Mouse (Mus musculus): ENCODE results near the gene Chmp3. TPM values are rescaled to one million over a fixed set of nuclear protein-coding genes. Genes with fewer than 3 reads are reported as not detected.

Chmp3 gene
- polyA plus RNA-seq, 1 experiment from 2014 or later: 49.1 TPM

DNA sequence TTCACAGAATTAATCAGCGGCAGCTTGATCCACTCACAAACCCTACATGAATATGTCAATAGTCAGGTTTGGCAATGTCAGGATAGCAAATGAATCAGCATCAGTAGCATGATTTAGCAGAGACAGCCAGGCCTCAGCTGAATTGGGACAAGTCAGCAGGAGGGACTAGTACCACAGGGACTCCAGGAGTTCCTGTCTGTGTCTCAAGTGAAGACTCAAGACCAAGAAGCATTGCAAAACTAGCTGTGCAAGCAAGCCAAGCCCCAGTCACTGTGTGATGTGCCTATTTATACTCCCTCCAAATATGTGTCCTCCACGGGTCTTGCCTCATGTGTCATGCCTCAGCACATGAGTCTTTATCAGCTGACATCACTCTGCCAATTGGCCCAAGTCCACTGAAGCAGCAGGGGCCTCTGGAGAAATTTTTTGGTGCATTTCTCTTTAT, 11.9 kb downstream of the Chmp3 start:
- Histone ChIP-seq H3K27me3 (ENCODE audit: low read depth, poor library complexity, severe bottlenecking) (no peaks in the 10 kb centered on the region), H3K36me3 (peaks cover 11% of the 10 kb centered on the region), H3K27ac (no peak overlapping the region), H3K9me3 (replicated peaks) (no peaks in the 10 kb centered on the region), H3K4me1 (no peaks in the 10 kb centered on the region), H3K4me3 (no peak overlapping the region)
- WGBS: 93% methylated on average over 2 of the region's 2 CpGs
- DNase-seq (ENCODE audit: low spot score): no peak

DNA sequence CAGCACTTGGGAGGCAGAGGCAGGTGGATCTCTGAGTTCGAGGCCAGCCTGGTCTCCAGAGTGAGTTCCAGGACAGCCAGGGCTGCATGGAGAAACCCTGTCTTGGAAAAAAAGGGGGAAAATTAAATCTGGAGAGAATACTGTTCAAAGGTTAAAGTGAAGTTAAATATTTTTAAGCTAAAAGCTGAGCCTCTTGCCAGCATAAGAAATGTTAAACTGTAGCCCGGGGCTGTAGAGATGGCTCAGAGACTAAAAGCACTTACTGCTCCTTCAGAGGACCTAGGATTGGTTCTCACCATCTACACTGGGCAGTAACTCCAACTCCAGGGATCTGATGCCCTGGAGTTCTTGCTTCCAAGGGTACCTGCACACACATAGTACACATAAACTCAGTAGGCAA, 13.2 kb downstream of the Chmp3 start:
- no peak for DNase-seq (ENCODE audit: low spot score)
- Histone ChIP-seq H3K36me3 (peaks cover 21% of the 10 kb centered on the region), H3K4me3 (no peak overlapping the region), H3K27me3 (ENCODE audit: low read depth, poor library complexity, severe bottlenecking) (no peaks in the 10 kb centered on the region), H3K9me3 (replicated peaks) (no peaks in the 10 kb centered on the region), H3K27ac (no peak overlapping the region), H3K4me1 (no peaks in the 10 kb centered on the region)
- WGBS: 89% methylated on average over 2 of the region's 2 CpGs

DNA sequence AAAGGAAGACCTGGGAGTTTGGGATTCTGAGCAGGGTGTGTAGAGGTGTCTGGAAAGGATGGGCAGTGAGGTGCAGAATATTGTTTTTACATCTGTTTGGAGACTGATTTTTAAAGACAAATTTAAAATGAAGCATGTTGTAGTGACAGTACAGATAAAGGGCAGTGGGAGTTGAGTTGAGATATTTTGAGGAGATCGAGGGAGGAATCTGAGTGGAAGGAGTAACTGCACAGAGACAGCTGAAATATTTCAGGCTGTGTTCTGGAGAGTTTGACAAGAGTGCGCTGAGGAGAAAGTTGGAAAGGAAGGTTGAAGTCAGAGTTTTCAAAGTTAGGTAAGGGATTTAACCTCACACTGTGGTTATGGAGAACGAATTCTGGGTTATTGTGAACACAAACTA, 25.0 kb downstream of the Chmp3 start:
- Histone ChIP-seq H3K4me1 (no peaks in the 10 kb centered on the region), H3K27ac (no peak overlapping the region), H3K36me3 (peaks cover 28% of the 10 kb centered on the region), H3K4me3 (no peak overlapping the region), H3K27me3 (ENCODE audit: low read depth, poor library complexity, severe bottlenecking) (no peaks in the 10 kb centered on the region), H3K9me3 (replicated peaks) (no peaks in the 10 kb centered on the region)
- DNase-seq (ENCODE audit: low spot score): no peak
- WGBS: 92% methylated on average over 3 of the region's 3 CpGs

DNA sequence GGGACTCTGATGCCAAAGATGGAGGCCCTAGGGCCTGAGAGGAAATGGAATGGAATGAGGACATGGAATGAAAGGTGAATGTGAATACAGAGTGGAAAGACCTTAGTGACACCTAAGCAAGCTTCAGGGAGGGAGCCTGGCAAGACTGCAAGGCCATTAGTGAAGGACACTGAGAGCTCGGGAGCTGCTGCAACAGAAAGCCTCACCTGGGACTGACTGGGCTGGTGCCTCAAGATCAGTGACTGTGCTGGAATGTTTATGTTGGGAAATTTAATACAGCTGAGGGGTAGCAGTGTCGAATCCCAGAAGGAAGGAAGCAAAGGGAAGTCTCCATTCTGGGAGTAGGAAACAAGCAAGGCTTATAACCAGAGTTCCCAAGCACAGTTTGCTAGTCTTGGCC, 25.4 kb downstream of the Chmp3 start:
- WGBS: 74% methylated on average over 2 of the region's 2 CpGs
- no peaks in the 10 kb centered on the region for H3K27me3 ChIP-seq (ENCODE audit: low read depth, poor library complexity, severe bottlenecking)

DNA sequence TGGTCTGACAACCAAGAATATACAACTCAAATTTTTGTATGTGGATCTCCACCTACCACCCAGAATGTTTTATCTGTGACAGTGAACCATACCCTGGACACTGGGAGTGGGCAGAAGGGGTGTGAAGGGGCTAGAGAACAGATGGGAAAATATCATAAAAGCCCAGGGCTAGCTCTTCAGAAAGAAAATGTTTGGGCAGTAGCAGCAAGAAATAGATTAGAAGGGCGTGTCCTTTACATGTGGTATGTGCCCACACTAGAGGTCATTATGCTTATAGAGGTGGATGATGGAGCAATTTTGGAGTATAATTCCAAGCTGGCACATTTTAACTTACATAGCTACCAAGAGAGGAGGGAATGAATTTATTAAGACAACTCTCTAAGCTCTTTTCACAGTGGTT, 31.8 kb downstream of the Chmp3 start:
- H3K9me3 ChIP-seq (replicated peaks): no peaks in the 10 kb centered on the region
- H3K27ac ChIP-seq: no peak overlapping the region
- H3K4me3 ChIP-seq: no peak overlapping the region
- no peak for DNase-seq (ENCODE audit: low spot score)
- H3K4me1 ChIP-seq: no peaks in the 10 kb centered on the region
- no peaks in the 10 kb centered on the region for H3K27me3 ChIP-seq (ENCODE audit: low read depth, poor library complexity, severe bottlenecking)
- H3K36me3 ChIP-seq: peaks cover 33% of the 10 kb centered on the region
- WGBS: 89% methylated on average over 1 of the region's 1 CpGs

More for the DNA sequence above, 25.4 kb downstream of the Chmp3 start:
- Histone ChIP-seq H3K4me3 (no peak overlapping the region), H3K4me1 (no peaks in the 10 kb centered on the region), H3K27ac (no peak overlapping the region), H3K36me3 (peaks cover 31% of the 10 kb centered on the region), H3K9me3 (replicated peaks) (no peaks in the 10 kb centered on the region)
- no peak for DNase-seq (ENCODE audit: low spot score)

DNA sequence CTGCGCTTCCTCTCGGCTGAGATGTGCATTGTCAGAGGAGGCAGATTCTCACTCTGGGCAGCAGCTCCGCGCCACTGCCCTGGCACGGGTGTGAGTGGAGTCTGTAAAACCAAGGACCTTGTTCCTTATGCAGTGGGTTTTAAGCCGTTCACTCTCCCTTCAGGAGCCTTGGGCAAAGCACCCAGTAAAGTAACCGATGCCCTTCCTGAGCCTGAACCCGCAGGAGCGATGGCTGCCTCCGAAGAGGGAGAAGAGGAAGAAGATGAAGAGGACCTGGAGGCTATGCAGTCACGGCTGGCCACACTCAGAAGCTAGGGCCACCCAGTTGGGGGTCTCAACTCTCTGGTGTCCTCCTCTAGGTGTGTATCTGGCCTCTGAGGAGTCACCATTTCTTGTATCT, 35.9 kb downstream of the Chmp3 start:
- no peak overlapping the region for H3K27ac ChIP-seq
- DNase-seq (ENCODE audit: low spot score): no peak
- H3K4me1 ChIP-seq: no peaks in the 10 kb centered on the region
- no peaks in the 10 kb centered on the region for H3K27me3 ChIP-seq (ENCODE audit: low read depth, poor library complexity, severe bottlenecking)
- no peak overlapping the region for H3K4me3 ChIP-seq
- H3K36me3 ChIP-seq: peaks cover 31% of the 10 kb centered on the region
- no peaks in the 10 kb centered on the region for H3K9me3 ChIP-seq (replicated peaks)
- WGBS: 97% methylated on average over 11 of the region's 11 CpGs

DNA sequence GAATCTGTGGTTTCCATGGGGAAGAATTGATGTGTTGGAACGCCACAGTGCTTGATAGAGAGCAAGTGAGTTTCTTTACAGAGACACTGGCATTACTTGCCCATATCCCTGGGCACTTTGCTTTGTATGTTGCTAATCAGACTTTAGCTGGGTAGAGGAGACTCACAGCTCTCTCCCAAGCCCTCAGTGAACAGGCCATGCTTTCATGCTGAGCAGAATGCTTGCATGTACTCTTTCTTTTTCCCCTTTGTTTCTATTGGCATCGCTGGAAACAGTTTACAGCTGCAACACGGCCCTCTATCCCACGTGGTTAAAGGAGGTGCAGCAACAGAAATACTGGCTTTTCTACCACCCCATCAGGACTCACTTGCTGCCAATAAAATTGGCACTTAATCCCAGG, 39.6 kb downstream of the Chmp3 start:
- Histone ChIP-seq H3K9me3 (replicated peaks) (no peaks in the 10 kb centered on the region), H3K27ac (no peak overlapping the region), H3K27me3 (ENCODE audit: low read depth, poor library complexity, severe bottlenecking) (no peaks in the 10 kb centered on the region), H3K36me3 (peaks cover 50% of the 10 kb centered on the region), H3K4me3 (no peak overlapping the region), H3K4me1 (no peaks in the 10 kb centered on the region)
- 74% methylated on average over 4 of the region's 4 CpGs for WGBS
- DNase-seq (ENCODE audit: low spot score): no peak

DNA sequence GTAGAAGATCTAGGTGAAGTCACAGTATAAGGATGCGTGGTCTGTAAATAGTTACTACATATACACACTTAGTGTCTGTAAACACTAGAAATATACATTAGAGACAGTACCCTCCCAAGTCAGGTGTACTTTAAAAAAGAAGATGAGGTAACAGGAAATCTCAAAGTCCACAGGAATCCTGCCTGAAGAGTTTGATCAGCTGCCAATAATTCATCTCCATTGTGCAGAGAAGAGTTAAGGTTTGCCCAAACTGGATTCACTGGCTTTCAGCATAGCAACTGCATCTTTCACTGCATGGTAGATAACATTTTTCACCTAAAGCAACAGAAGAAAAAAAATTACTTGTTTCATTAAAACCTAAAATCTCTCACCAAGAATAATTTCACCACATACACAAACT, 45.8 kb downstream of the Chmp3 start:
- no peaks in the 10 kb centered on the region for H3K9me3 ChIP-seq (replicated peaks)
- WGBS: 100% methylated on average over 1 of the region's 1 CpGs
- H3K4me3 ChIP-seq: no peak overlapping the region
- H3K4me1 ChIP-seq: no peaks in the 10 kb centered on the region
- peaks cover 83% of the 10 kb centered on the region for H3K36me3 ChIP-seq
- H3K27me3 ChIP-seq (ENCODE audit: low read depth, poor library complexity, severe bottlenecking): no peaks in the 10 kb centered on the region
- no peak overlapping the region for H3K27ac ChIP-seq
- no peak for DNase-seq (ENCODE audit: low spot score)

DNA sequence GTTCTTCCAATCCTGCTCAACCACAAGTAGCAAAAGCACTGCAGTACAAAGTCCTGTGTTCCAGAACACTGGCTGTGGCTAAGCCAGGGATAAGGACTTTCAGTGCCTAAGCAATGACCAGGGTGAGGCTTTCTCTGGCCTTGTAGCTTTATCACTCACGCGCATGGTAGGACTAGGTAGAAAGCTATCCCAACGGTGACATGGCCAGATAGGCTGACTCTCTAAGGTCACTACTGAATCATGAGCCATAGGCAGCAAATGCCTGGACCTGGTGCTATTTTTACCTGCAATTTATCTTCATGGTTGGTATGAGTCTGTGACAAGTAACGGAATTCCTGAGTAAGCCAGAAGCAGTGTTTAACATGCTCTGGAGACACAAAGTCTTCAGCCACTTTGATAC, 46.6 kb downstream of the Chmp3 start:
- Histone ChIP-seq H3K9me3 (replicated peaks) (no peaks in the 10 kb centered on the region), H3K27me3 (ENCODE audit: low read depth, poor library complexity, severe bottlenecking) (no peaks in the 10 kb centered on the region), H3K4me3 (no peak overlapping the region), H3K36me3 (peaks cover 90% of the 10 kb centered on the region), H3K4me1 (no peaks in the 10 kb centered on the region), H3K27ac (no peak overlapping the region)
- no peak for DNase-seq (ENCODE audit: low spot score)
- 88% methylated on average over 4 of the region's 4 CpGs for WGBS

DNA sequence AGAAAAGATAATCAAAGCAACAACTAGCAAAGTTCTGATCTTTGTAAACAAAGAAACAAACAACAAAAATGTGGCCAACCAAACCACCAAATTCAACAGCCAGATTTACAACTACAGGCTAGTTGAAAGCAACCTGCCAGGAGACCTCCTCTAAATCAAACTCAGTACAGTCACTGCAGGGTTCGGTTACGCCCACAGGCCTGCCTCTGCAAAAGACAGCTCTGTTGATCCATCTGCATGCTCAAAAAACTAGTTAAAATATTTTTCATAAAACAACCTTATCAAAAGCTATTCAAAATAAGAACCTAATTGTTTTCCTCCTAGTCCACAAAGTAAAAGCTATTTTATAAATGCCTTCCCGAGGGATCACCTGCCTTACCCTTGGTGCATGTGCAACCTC, 64.2 kb downstream of the Chmp3 start:
- no peak for DNase-seq (ENCODE audit: low spot score)
- Histone ChIP-seq H3K27ac (no peak overlapping the region), H3K4me1 (no peaks in the 10 kb centered on the region), H3K36me3 (peaks cover 95% of the 10 kb centered on the region), H3K4me3 (no peak overlapping the region), H3K27me3 (ENCODE audit: low read depth, poor library complexity, severe bottlenecking) (no peaks in the 10 kb centered on the region), H3K9me3 (replicated peaks) (no peaks in the 10 kb centered on the region)
- WGBS: 96% methylated on average over 3 of the region's 3 CpGs

DNA sequence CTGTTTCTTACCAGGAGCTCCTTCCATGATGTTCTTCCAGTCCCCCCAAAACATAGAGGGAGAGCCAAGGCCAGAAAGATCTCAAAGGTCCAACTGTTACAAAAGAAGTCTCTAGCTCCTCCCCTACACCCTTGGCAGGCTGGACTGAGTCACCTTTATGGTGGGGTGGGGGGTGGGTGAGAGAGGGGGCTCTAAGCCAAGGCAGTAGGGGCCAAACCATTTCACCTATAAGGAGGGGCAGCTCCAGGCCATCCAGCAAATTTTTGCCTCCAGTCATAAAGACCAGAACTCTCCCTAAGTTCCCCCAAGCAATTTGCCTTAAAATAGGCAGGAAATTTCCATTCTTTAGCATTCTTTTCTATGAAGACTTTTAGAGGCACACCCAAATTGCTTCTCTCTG, 65.4 kb downstream of the Chmp3 start:
- no peaks in the 10 kb centered on the region for H3K9me3 ChIP-seq (replicated peaks)
- no peak overlapping the region for H3K27ac ChIP-seq
- no peak for DNase-seq (ENCODE audit: low spot score)
- H3K4me1 ChIP-seq: no peaks in the 10 kb centered on the region
- no peaks in the 10 kb centered on the region for H3K27me3 ChIP-seq (ENCODE audit: low read depth, poor library complexity, severe bottlenecking)
- H3K4me3 ChIP-seq: no peak overlapping the region
- peaks cover 95% of the 10 kb centered on the region for H3K36me3 ChIP-seq

DNA sequence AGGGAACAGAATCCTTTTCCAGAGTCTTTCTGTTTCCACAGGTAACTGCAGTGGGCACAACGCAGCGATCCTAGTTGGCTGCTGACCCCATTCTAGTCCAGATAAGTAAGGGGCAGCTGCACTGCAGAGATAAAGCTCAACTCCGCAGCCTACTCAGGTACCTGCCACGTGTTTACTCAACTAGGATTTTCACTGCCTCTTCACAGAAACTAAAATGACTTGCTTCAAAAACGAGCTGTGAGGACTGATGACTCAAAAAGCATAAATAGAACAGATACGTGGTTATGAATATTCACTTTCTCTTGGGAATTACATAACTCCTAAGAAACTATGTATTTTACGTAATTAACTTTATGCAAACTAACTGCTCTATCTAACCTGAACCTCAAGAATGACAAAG, 66.4 kb downstream of the Chmp3 start:
- 90% methylated on average over 7 of the region's 7 CpGs for WGBS
- Histone ChIP-seq H3K4me1 (no peaks in the 10 kb centered on the region), H3K27me3 (ENCODE audit: low read depth, poor library complexity, severe bottlenecking) (no peaks in the 10 kb centered on the region), H3K36me3 (peaks cover 95% of the 10 kb centered on the region), H3K27ac (no peak overlapping the region), H3K4me3 (no peak overlapping the region), H3K9me3 (replicated peaks) (no peaks in the 10 kb centered on the region)
- no peak for DNase-seq (ENCODE audit: low spot score)

DNA sequence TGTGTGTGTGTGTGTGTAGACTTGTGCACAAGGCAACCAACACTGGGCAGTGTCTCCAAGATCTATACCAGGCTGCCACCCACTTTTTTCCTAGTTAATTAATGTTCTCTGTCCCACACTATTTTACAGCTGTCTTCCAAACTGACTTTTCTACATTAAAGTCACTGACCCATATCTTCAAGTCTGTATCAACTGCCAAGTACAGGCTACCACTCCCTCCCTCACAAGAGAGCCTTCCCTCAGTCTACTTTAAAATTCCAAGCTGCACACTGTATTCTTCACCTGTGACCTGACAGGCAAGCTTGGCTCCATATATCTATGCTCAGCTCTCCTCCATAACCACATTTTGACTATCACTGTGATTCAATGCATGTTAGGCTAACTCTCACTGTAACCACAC, 69.6 kb downstream of the Chmp3 start:
- H3K9me3 ChIP-seq (replicated peaks): no peaks in the 10 kb centered on the region
- no peak for DNase-seq (ENCODE audit: low spot score)
- no peak overlapping the region for H3K4me3 ChIP-seq
- peaks cover 99% of the 10 kb centered on the region for H3K36me3 ChIP-seq
- no peaks in the 10 kb centered on the region for H3K27me3 ChIP-seq (ENCODE audit: low read depth, poor library complexity, severe bottlenecking)
- H3K27ac ChIP-seq: no peak overlapping the region
- no peaks in the 10 kb centered on the region for H3K4me1 ChIP-seq

DNA sequence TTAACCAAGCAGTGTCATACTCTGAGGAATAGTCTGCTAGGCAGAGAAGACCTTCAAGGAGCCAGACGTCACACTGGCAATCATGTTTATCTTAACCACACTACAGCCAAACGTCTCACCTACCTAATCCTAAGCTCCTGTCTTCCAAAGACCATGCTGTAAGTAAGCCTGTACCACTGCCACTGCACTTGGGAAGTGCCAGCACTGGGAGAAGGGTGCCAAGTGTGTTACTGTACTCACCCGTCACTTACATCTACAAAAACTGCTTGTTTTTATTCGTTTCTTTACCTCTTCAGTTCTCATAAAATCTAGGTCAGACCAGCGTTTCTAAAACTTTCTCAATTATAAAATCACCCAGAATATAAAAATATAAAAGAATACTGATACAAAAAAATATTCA, 73.4 kb downstream of the Chmp3 start:
- DNase-seq (ENCODE audit: low spot score): no peak
- Histone ChIP-seq H3K27ac (no peak overlapping the region), H3K9me3 (replicated peaks) (no peaks in the 10 kb centered on the region), H3K27me3 (ENCODE audit: low read depth, poor library complexity, severe bottlenecking) (no peaks in the 10 kb centered on the region), H3K4me1 (no peaks in the 10 kb centered on the region), H3K36me3 (peaks cover 99% of the 10 kb centered on the region), H3K4me3 (no peak overlapping the region)
- 80% methylated on average over 5 of the region's 5 CpGs for WGBS

Data from limb, embryonic 10.5 days (tissue).